Mouse (Mus musculus): ENCODE data around the gene RPS10-NUDT3.

RPS10-NUDT3 gene

GRCm38 (mm10) chr17:27610679-27611518 is 24.1 kb downstream of the RPS10-NUDT3 start:
- DNase-seq (ENCODE audit: low spot score in 2 of 2): no peak

DNA sequence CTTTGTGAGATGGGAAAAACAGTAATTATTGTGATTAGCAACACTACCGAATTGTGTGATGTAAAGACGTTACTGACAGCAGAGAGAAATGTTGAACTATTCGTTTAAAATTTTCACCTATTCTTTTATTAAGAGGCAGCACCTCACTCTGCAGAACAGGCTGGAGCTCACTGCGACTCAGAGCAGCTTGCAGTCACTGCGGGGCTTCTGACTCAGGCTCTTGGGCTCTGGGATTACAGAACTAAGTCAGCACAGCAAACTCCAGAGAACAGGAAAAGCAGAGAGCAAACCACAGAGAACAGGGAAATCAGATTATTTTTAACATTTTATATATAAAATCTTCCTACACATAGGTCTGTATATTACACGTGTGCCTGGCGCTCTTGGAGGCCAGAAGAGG is 25.4 kb downstream of the RPS10-NUDT3 start:
- no peak for DNase-seq (ENCODE audit: low spot score in 2 of 2)

DNA sequence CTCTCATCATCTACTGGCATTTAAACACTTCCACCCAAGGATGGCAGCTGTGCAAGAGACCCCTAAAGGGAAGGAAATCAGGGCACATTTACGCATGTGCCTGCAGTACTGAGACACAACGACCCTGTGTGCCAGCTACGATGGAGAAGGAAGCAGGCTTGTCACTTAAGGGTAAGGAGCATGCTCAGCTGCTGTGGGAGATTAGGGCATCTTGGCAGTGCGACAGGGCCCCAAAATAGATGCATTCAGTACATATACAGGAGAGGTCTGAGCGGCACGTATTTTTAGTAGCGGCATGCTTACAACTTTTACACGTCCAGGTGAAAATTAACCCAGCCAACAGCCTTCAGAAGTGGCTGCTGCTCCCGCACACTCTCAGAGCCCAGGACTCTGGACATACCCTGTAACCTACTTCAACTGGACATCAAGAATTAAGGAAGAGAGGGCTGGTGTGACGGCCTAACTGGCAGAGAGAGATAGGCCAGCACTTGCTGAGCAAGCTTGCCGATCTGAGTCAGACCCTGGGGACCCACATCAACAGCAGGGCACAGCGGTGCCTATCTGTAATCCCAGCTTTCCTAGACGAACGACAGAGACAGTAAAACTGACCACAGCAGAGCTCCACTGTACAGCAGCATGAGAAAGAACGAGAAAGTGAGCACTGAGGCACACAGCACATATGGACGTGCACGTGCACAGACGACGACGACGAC is 31.3 kb downstream of the RPS10-NUDT3 start:
- no peak for DNase-seq (ENCODE audit: low spot score in 2 of 2)

- DNase-seq (ENCODE audit: low spot score in 2 of 2): no peak
Measured at GRCm38 (mm10) chr17:27603036-27603435, 32.0 kb downstream of the RPS10-NUDT3 start.

DNA sequence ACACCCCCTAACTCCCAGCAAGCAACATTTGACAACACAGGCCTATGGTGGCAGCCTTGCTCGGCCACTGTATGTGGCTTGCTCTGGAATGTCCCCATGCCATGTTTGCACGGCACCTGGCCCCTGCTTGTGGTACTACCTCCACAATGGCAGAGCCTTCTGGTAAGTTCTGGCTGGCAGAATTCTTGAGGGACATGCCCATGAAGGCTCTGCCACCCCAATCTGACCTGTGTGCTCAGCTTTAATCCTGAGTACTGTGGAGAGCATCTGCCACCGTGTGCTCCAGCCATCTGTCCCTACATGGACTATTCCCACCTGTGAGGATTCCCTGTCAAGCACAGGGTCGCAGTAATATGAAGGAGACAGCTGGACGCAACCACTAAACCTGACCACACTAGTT is 34.2 kb downstream of the RPS10-NUDT3 start:
- DNase-seq (ENCODE audit: low spot score in 2 of 2): no peak

GRCm38 (mm10) chr17:27600286-27600685 is 34.7 kb downstream of the RPS10-NUDT3 start:
- no peak for DNase-seq (ENCODE audit: low spot score in 2 of 2)

- DNase-seq (ENCODE audit: low spot score in 2 of 2): no peak
Measured at GRCm38 (mm10) chr17:27596376-27597190, 38.4 kb downstream of the RPS10-NUDT3 start.

- no peak for DNase-seq (ENCODE audit: low spot score in 2 of 2)
Measured at GRCm38 (mm10) chr17:27595659-27596375, 39.2 kb downstream of the RPS10-NUDT3 start.

- DNase-seq (ENCODE audit: low spot score in 2 of 2): no peak
Measured at GRCm38 (mm10) chr17:27592565-27592910, 42.5 kb downstream of the RPS10-NUDT3 start.

GRCm38 (mm10) chr17:27591826-27592564 is 43.0 kb downstream of the RPS10-NUDT3 start:
- no peak for DNase-seq (ENCODE audit: low spot score in 2 of 2)

- no peak for DNase-seq (ENCODE audit: low spot score in 2 of 2)
Measured at GRCm38 (mm10) chr17:27588231-27588630, 46.8 kb downstream of the RPS10-NUDT3 start.

DNA sequence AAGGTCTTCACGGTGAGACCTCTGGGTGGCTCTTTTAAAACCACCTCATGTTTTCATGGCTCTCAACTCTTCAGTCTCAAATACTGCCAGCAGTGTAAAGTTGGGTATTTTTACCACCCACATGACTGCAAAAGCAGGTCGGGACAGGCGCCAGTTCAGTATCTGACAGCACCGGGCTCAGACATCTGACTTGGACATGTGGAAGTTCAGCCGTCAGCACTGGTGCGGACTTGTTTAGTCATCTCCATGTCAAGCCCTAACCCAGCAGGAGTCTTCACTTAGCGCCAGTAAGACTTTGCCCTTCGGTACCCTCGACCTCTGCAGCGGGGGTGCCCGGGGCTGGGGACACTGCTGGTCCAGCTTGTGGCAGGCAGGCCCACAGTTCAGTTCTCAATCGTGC is 47.8 kb downstream of the RPS10-NUDT3 start:
- no peak for DNase-seq (ENCODE audit: low spot score in 2 of 2)

- no peak for DNase-seq (ENCODE audit: low spot score in 2 of 2)
Measured at GRCm38 (mm10) chr17:27586661-27587060, 48.4 kb downstream of the RPS10-NUDT3 start.

- no peak for DNase-seq (ENCODE audit: low spot score in 2 of 2)
Measured at GRCm38 (mm10) chr17:27583185-27583894, 51.7 kb downstream of the RPS10-NUDT3 start.

GRCm38 (mm10) chr17:27580392-27581068 is 54.5 kb downstream of the RPS10-NUDT3 start:
- DNase-seq (ENCODE audit: low spot score in 2 of 2): no peak

- no peak for DNase-seq (ENCODE audit: low spot score in 2 of 2)
Measured at GRCm38 (mm10) chr17:27579816-27580215, 55.2 kb downstream of the RPS10-NUDT3 start.

DNA sequence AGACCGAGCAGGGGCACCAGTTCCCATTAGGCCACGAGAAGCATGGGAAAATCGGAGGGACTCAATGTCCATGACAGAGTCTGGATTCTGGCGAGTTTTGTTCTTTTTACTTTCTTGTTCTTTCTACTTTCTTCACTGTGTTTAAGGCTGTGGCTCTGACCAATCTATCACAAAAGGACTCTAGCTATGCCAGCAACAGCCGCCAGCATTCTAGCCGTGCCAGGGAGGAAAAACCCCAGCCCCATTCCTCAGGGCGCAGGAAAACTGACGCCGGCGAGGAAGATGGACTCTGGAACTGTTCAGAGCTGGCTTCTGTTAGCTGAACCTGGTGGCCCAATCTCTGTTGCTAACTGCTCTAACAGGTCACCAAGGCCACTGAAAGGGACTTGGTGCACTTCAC is 56.5 kb downstream of the RPS10-NUDT3 start:
- DNase-seq (ENCODE audit: low spot score in 2 of 2): no peak

DNA sequence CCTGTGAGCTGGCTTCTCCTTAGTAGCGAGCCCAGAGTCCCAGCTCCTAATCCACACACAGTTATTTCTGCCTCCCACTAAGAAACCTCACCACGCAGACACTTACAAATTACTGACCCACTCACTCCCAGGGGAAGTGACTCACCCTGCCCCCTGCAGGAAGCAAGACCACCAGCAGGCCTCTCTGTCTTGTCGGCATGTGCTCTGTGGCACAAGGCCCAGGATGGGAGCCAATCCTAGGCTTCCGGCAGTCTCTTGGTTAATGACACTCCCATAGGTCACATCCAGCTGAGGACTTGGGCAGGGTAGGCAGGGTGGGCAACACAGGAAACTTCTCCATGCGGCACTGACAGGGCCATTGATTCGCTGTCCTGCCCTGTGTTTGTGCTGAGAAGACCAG is 57.6 kb downstream of the RPS10-NUDT3 start:
- no peak for DNase-seq (ENCODE audit: low spot score in 2 of 2)

- DNase-seq (ENCODE audit: low spot score in 2 of 2): no peak
Measured at GRCm38 (mm10) chr17:27576056-27576455, 59.0 kb downstream of the RPS10-NUDT3 start.
